Mouse (Mus musculus) small intestine, adult 2 months (tissue): ENCODE measurements around the gene Racgap1.

Source experiments
- CTCF ChIP-seq: fragments of 200-500 bp; IDR thresholded peaks from 2 replicates; pipeline ENCODE4 v1.5.1; 2012; ENCODE audit warnings: low read depth, mild to moderate bottlenecking, control low read depth, inconsistent platforms, low read length, moderate library complexity, mixed read lengths; ENCODE audit not compliant: insufficient replicate concordance, insufficient read length; ENCODE audit errors: extremely low read depth
- POLR2A ChIP-seq: fragments of 200-500 bp; IDR thresholded peaks from 2 replicates; pipeline ENCODE4 v1.6.1; 2012; ENCODE audit warnings: low read depth, mild to moderate bottlenecking, control low read depth, inconsistent platforms, low read length, moderate library complexity

GRCm38 (mm10) chr15:99691976-99692375 lies 40.5 kb upstream of the Racgap1 start:
- TF ChIP-seq POLR2A (no peak), CTCF (no peak)
